ENCODE assay signal across 42 mouse cellular contexts in the genomic region with DNA sequence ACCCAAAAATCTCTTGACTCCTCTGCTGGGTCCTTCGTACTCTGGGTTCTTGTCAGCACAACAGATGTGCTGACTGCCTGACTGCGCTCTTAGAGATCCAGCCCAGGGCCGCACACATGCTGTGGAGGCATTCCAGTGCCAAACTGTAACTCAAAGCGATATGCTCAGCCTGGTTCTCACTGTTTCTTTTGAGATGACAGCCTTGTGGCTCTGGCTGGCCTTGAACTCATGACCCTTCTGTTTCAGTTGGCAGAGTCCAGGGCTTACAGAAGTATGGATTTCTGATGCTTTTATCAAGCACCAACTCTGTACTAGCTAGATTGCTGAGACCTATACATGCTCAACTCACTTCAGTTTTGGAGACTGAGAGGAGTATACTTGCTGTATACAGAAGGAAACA. TPM values are rescaled to one million over a fixed set of nuclear protein-coding genes. Genes with fewer than 3 reads are reported as not detected.
"Had no signal": no experiment of that assay in that cellular context is flagged by ENCODE, and none has a peak within 500 bp of the region (broad histone marks: within the 10 kb centered on the region; RNA-seq: fewer than 3 reads in every experiment).

No protein-coding gene starts in this region.

- DNase-seq: gastrocnemius, postnatal 14 days; gastrocnemius, postnatal 36 days; heart, adult 11 months; heart, adult 2 months; heart, postnatal 14 days; heart, postnatal 36 days; kidney, adult 11 months; kidney, adult 2 months; kidney, adult 9 months; kidney, postnatal 14 days; kidney, postnatal 36 days; layer of hippocampus, adult 9-11 months; layer of hippocampus, postnatal 36 days; left cerebral cortex, postnatal 4 days; liver, embryonic 13.5 days had no signal

- H3K27ac ChIP-seq: heart, adult 2 months; heart, embryonic 13.5 days; heart, embryonic 15.5 days; hindbrain, embryonic 13.5 days; hindbrain, embryonic 15.5 days; hindbrain, postnatal 0 days; kidney, embryonic 15.5 days; kidney, postnatal 0 days; limb, embryonic 13.5 days; limb, embryonic 15.5 days; liver, embryonic 13.5 days; liver, embryonic 15.5 days had no signal

- H3K27me3 ChIP-seq: heart, embryonic 13.5 days; heart, embryonic 15.5 days; hindbrain, embryonic 13.5 days; hindbrain, embryonic 15.5 days; kidney, embryonic 15.5 days; limb, embryonic 13.5 days; limb, embryonic 15.5 days; liver, embryonic 13.5 days had no signal

- H3K9ac ChIP-seq: heart, embryonic 13.5 days; heart, embryonic 15.5 days; hindbrain, embryonic 13.5 days; hindbrain, embryonic 15.5 days; kidney, embryonic 15.5 days; limb, embryonic 13.5 days; limb, embryonic 15.5 days; liver, embryonic 13.5 days; liver, embryonic 15.5 days had no signal

- H3K4me3 ChIP-seq: heart, adult 2 months; heart, embryonic 13.5 days; heart, embryonic 15.5 days; hindbrain, embryonic 13.5 days; hindbrain, embryonic 15.5 days; kidney, embryonic 15.5 days; limb, embryonic 13.5 days; limb, embryonic 15.5 days; liver, embryonic 13.5 days; liver, embryonic 15.5 days had no signal

- H3K4me2 ChIP-seq: heart, embryonic 11.5 days; heart, embryonic 13.5 days; heart, embryonic 15.5 days; hindbrain, embryonic 13.5 days; hindbrain, embryonic 15.5 days; kidney, embryonic 15.5 days; limb, embryonic 13.5 days; limb, embryonic 15.5 days; liver, embryonic 13.5 days; liver, embryonic 15.5 days had no signal

- H3K4me1 ChIP-seq: hindbrain, embryonic 13.5 days; hindbrain, embryonic 15.5 days had no signal

- H3K9me3 ChIP-seq: heart, embryonic 13.5 days; heart, embryonic 15.5 days; hindbrain, embryonic 13.5 days; hindbrain, embryonic 15.5 days; kidney, embryonic 15.5 days; limb, embryonic 13.5 days; limb, embryonic 15.5 days; liver, embryonic 13.5 days; liver, embryonic 15.5 days had no signal

- ATAC-seq: hindbrain, postnatal 0 days; intestine, embryonic 16.5 days had no signal

- H3K36me3 ChIP-seq: heart, embryonic 13.5 days; heart, embryonic 15.5 days; hindbrain, embryonic 13.5 days; hindbrain, embryonic 15.5 days; kidney, embryonic 15.5 days; limb, embryonic 13.5 days; limb, embryonic 15.5 days; liver, embryonic 13.5 days; liver, embryonic 15.5 days had no signal

RNA-seq across cellular contexts. Expression of a gene that starts 4.4 kb away (rescaled TPM):
- total RNA-seq: gastrocnemius, adult 18-20 months; gastrocnemius, adult 8-10 months; gastrocnemius, postnatal 14 days; gastrocnemius, postnatal 36 days; heart, adult 2 months; heart, postnatal 14 days; heart, postnatal 36 days; hematopoietic stem cell, adult 5-6 weeks; hindbrain, postnatal 0 days; layer of hippocampus, adult 18-20 months; layer of hippocampus, adult 8-10 months; layer of hippocampus, postnatal 14 days; layer of hippocampus, postnatal 36 days; left cerebral cortex, adult 18-20 months; left cerebral cortex, adult 8-10 months; left cerebral cortex, postnatal 10 days; left cerebral cortex, postnatal 25 days; left cerebral cortex, postnatal 4 days; liver, adult 2 months had no signal
- polyA plus RNA-seq: heart, embryonic 11.5 days; heart, embryonic 13.5 days; heart, embryonic 15.5 days; heart, postnatal 0 days; hindbrain, embryonic 11.5 days; hindbrain, embryonic 13.5 days; hindbrain, embryonic 15.5 days; hindbrain, postnatal 0 days; intestine, embryonic 14.5 days; intestine, embryonic 16.5 days; kidney, adult 2 months; kidney, embryonic 15.5 days; kidney, postnatal 0 days; limb, embryonic 11.5 days; limb, embryonic 13.5 days; limb, embryonic 15.5 days; liver, adult 2 months; liver, embryonic 13.5 days; liver, embryonic 15.5 days had no signal

RNA-seq across cellular contexts. Expression of a gene that starts 13.8 kb away (rescaled TPM):
- total RNA-seq: gastrocnemius, adult 18-20 months; gastrocnemius, adult 8-10 months; gastrocnemius, postnatal 14 days; gastrocnemius, postnatal 36 days; heart, adult 2 months; heart, postnatal 14 days; heart, postnatal 36 days; hematopoietic stem cell, adult 5-6 weeks; hindbrain, postnatal 0 days; layer of hippocampus, adult 18-20 months; layer of hippocampus, adult 8-10 months; layer of hippocampus, postnatal 14 days; layer of hippocampus, postnatal 36 days; left cerebral cortex, adult 18-20 months; left cerebral cortex, adult 8-10 months; left cerebral cortex, postnatal 10 days; left cerebral cortex, postnatal 25 days; left cerebral cortex, postnatal 4 days had no signal
